Mouse (Mus musculus) liver, embryonic 13.5 days (tissue): Measurements from ENCODE around the gene Psors1c2. TPM values are rescaled to one million over a fixed set of nuclear protein-coding genes. Genes with fewer than 3 reads are reported as not detected.

Experiments
- ATAC-seq: fragments of 200-750 bp; cut with Nextera tagmentation; 2 replicates; pipeline ENCODE4 v1.8.0; 2017; ENCODE audit warnings: low read depth, mild to moderate bottlenecking, moderate number of reproducible peaks, moderate library complexity
- DNase-seq: peaks from one replicate; pipeline ENCODE4 v3.0.0; 2022
- H3K27ac ChIP-seq: fragments of 300-500 bp; sonication (generic); 2 replicates; pipeline ENCODE4 v1.5.1; 2015; ENCODE audit warnings: moderate library complexity, mild to moderate bottlenecking, inconsistent platforms
- H3K27me3 ChIP-seq: fragments of 300-500 bp; sonication (generic); 2 replicates; pipeline ENCODE4 v1.6.1; 2015; ENCODE audit warnings: mild to moderate bottlenecking, inconsistent platforms
- H3K36me3 ChIP-seq: fragments of 300-500 bp; sonication (generic); 2 replicates; pipeline ENCODE4 v1.6.1; 2015; ENCODE audit warnings: mild to moderate bottlenecking, inconsistent platforms
- H3K4me1 ChIP-seq: fragments of 300-500 bp; sonication (generic); replicated peaks from 2 replicates; pipeline ENCODE4 v1.6.1; 2015; ENCODE audit warnings: inconsistent platforms
- H3K4me2 ChIP-seq: fragments of 300-500 bp; sonication (generic); 2 replicates; pipeline ENCODE4 v1.6.1; 2015; ENCODE audit warnings: inconsistent platforms, mild to moderate bottlenecking, moderate library complexity
- H3K4me3 ChIP-seq: fragments of 300-500 bp; sonication (generic); replicated peaks from 2 replicates; pipeline ENCODE4 v1.5.1; 2015; ENCODE audit warnings: mild to moderate bottlenecking, inconsistent platforms
- H3K9ac ChIP-seq: fragments of 300-500 bp; sonication (generic); 2 replicates; pipeline ENCODE4 v1.6.1; 2015; ENCODE audit warnings: mild to moderate bottlenecking, inconsistent platforms
- H3K9me3 ChIP-seq: fragments of 300-500 bp; sonication (generic); replicated peaks from 2 replicates; pipeline ENCODE4 v1.6.1; 2016; ENCODE audit warnings: inconsistent platforms
- WGBS: fragments of 180-500 bp; shearing (Covaris S2); methylation state at CpG from one replicate; pipeline ENCODE4 v1.1.7; 2015; ENCODE audit not compliant: insufficient replicate concordance; 5-methylcytosine and 5-hydroxymethylcytosine counted together
- polyA plus RNA-seq: library from polyadenylated mRNA; unstranded; fragments of >200 nt; fragmentation: Nextera tagmentation; extraction: Ambion mirVana; gene quantifications from 2 replicates; pipeline ENCODE4 v1.2.1, GENCODE M21; 2015

Gene Psors1c2
- polyA plus RNA-seq, 1 experiment from 2014 or later, result 0.12 TPM

DNA sequence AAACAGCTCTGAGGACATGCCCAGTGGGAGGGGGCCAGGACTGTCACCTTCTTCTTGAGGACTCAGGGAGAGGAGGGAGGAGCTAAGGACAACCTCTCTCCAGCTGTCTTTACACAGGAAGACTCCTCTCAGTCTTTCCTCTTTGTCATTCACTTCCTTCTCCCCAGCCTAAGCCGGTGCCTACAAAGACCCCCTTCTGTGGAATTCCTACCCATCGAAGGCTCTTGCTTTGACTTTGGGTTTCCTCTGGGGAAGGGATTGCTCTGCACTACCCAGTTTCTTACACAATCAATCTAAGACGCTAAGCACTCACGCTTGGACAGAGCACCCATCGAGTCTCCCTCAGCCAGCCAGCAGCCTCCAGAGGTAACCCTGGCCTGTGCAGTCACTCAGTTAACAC is 15.6 kb downstream of the Psors1c2 start:
- DNase-seq, result no peak
- 23% methylated on average over 5 of the region's 5 CpGs for WGBS
- Histone ChIP-seq H3K9me3 (no peaks in the 10 kb centered on the region), H3K27me3 (no peaks in the 10 kb centered on the region), H3K4me3 (no peak overlapping the region), H3K36me3 (no peaks in the 10 kb centered on the region), H3K4me2 (no peak overlapping the region), H3K9ac (no peak overlapping the region), H3K4me1 (no peaks in the 10 kb centered on the region), H3K27ac (no peak overlapping the region)
- ATAC-seq, result no peak

- Histone ChIP-seq H3K36me3 (no peaks in the 10 kb centered on the region), H3K4me1 (no peaks in the 10 kb centered on the region), H3K9ac (no peak overlapping the region), H3K4me3 (no peak overlapping the region), H3K27me3 (no peaks in the 10 kb centered on the region), H3K9me3 (no peaks in the 10 kb centered on the region), H3K4me2 (no peak overlapping the region), H3K27ac (peak overlapping the region; percentile 10; the same call in 1 of the 2 replicates)
- no peak for DNase-seq
- 40% methylated on average over 15 of the region's 15 CpGs for WGBS
- ATAC-seq, result no peak
These were observed 16.6 kb downstream of the Psors1c2 start for GRCm38 (mm10) chr17:35549437-35550142.

DNA sequence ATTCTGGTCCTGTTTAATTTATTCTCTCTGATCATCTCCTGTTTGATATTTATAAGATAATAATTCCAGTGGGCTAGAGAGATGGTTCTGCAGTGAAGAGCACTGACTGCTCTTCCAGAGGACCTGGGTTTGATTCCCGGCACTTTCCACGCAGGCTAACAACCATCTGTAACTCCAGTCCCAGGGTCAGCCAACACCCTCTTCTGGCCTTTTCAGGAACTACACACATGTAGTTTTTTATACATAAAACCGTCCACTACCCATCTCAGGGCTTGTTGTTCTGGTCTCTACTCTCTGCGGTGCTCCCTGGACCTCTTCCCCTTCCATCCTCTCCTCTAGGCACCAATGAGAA is 17.1 kb downstream of the Psors1c2 start:
- H3K9ac ChIP-seq, result no peak overlapping the region
- 75% methylated on average over 4 of the region's 4 CpGs for WGBS

GRCm38 (mm10) chr17:35550871-35551270 is 17.9 kb downstream of the Psors1c2 start:
- DNase-seq (no peak), ATAC-seq (no peak)
- Histone ChIP-seq H3K9me3 (no peaks in the 10 kb centered on the region), H3K9ac (no peak overlapping the region), H3K4me3 (no peak overlapping the region), H3K36me3 (no peaks in the 10 kb centered on the region), H3K27ac (no peak overlapping the region), H3K27me3 (no peaks in the 10 kb centered on the region), H3K4me2 (no peak overlapping the region), H3K4me1 (no peaks in the 10 kb centered on the region)
- 46% methylated on average over 8 of the region's 8 CpGs for WGBS

More for the DNA sequence above, 17.1 kb downstream of the Psors1c2 start:
- DNase-seq (no peak), ATAC-seq (no peak)
- Histone ChIP-seq H3K4me2 (no peak overlapping the region), H3K4me3 (no peak overlapping the region), H3K27me3 (no peaks in the 10 kb centered on the region), H3K4me1 (no peaks in the 10 kb centered on the region), H3K27ac (no peak overlapping the region), H3K36me3 (no peaks in the 10 kb centered on the region), H3K9me3 (no peaks in the 10 kb centered on the region)

GRCm38 (mm10) chr17:35551881-35552414 is 18.9 kb downstream of the Psors1c2 start, which contains the start of gene Cdsn:
TSS of gene Cdsn (plus strand) at chr17:35552128.
- H3K4me3 ChIP-seq, result no peak within 1 kb of the TSS
- no peak within 1 kb of the TSS for H3K27ac ChIP-seq
- H3K9ac ChIP-seq, result no peak within 1 kb of the TSS
- H3K36me3 ChIP-seq, result no peaks in the 10 kb centered on the region
- DNase-seq, result no peak
- no peak for ATAC-seq
- no peaks in the 10 kb centered on the region for H3K27me3 ChIP-seq
- WGBS, result 71% methylated on average over 10 of the region's 10 CpGs
- no peak within 1 kb of the TSS for H3K4me2 ChIP-seq
- H3K4me1 ChIP-seq, result no peaks in the 10 kb centered on the region
- no peaks in the 10 kb centered on the region for H3K9me3 ChIP-seq

DNA sequence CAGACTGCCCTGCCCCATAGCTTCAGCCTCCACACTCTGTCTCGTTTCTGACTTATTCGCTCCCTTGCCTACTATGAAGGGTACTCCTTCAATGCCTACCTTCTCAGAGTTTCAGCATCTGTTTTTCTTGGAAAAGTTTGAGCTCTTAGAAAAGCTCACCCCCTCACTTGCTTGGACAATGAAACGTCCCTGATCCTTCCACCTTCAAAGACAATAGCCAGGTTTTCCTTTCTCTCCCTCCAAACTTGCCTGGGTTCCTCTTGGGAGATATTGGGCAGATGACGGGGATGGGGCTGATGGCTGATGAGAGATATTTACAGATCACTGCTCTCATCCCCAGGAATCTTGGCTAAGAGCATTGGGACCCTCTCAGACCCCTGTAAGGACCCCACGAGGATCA is 21.3 kb downstream of the Psors1c2 start:
- 61% methylated on average over 5 of the region's 5 CpGs for WGBS
- Histone ChIP-seq H3K27me3 (no peaks in the 10 kb centered on the region), H3K4me3 (no peak overlapping the region), H3K9ac (no peak overlapping the region), H3K27ac (no peak overlapping the region), H3K4me2 (no peak overlapping the region), H3K36me3 (no peaks in the 10 kb centered on the region), H3K4me1 (no peaks in the 10 kb centered on the region), H3K9me3 (no peaks in the 10 kb centered on the region)
- no peak for ATAC-seq
- DNase-seq, result no peak

DNA sequence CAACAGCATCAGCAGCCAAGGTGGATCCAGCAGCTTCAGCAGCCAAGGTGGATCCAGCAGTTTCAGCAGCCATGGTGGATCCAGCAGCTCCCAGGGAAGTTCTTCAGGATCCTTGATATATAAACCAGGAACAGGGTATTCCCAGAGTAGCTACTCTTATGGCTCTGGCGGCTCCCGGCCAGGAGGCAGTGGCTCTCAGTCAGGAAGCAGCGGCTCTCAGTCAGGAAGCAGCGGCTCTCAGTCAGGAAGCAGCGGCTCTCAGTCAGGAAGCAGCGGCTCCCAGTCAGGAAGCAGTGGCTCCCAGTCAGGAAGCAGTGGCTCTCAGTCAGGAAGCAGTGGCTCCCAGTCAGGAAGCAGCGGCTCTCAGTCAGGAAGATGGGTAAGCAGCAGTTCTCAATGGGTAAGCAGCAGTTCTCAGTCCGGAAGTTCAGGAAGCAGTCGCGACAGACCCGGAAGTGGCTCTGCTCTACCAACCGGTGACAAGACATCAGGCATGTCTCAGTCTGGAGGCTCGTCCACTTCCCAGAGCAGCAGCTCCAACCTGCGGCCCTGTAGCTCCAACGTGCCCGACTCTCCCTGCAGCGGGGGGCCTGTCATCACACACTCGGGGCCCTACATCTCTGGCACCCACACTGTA is 21.9 kb downstream of the Psors1c2 start:
- H3K4me2 ChIP-seq, result no peak overlapping the region
- H3K36me3 ChIP-seq, result no peaks in the 10 kb centered on the region
- DNase-seq (no peak), ATAC-seq (no peak)
- no peaks in the 10 kb centered on the region for H3K27me3 ChIP-seq
- no peaks in the 10 kb centered on the region for H3K4me1 ChIP-seq
- no peak overlapping the region for H3K4me3 ChIP-seq
- H3K27ac ChIP-seq, result no peak overlapping the region
- no peak overlapping the region for H3K9ac ChIP-seq
- H3K9me3 ChIP-seq, result no peaks in the 10 kb centered on the region
- WGBS, result 71% methylated on average over 18 of the region's 18 CpGs

- no peak overlapping the region for H3K9ac ChIP-seq
- ATAC-seq, result no peak
- WGBS, result 73% methylated on average over 13 of the region's 13 CpGs
- H3K36me3 ChIP-seq, result no peaks in the 10 kb centered on the region
- no peak overlapping the region for H3K4me2 ChIP-seq
- no peaks in the 10 kb centered on the region for H3K9me3 ChIP-seq
- no peaks in the 10 kb centered on the region for H3K4me1 ChIP-seq
- H3K4me3 ChIP-seq, result no peak overlapping the region
- no peak overlapping the region for H3K27ac ChIP-seq
- no peak for DNase-seq
- H3K27me3 ChIP-seq, result no peaks in the 10 kb centered on the region
These were observed 23.3 kb downstream of the Psors1c2 start for GRCm38 (mm10) chr17:35556186-35556765.

DNA sequence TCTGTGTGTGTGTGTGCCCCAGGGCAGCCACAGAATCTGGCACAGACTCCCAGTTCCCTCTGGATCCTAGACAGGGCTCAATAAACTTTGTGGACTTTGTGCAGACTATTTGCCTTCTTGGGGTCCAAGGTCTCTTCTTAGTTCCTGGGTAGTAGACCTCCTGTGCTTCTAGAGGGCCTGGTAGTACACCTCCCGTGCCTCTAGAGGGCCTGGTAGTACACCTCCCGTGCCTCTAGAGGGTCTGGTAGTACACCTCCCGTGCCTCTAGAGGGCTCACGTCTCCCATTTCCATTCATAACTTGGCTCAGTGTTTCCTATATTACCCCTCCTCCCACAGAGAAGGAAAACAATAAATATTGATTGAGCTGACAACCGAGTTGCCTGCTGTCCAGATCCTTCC is 23.8 kb downstream of the Psors1c2 start:
- WGBS, result 26% methylated on average over 5 of the region's 5 CpGs
- H3K9me3 ChIP-seq, result no peaks in the 10 kb centered on the region
- no peaks in the 10 kb centered on the region for H3K27me3 ChIP-seq
- no peak overlapping the region for H3K27ac ChIP-seq
- DNase-seq (no peak), ATAC-seq (no peak)
- H3K4me2 ChIP-seq, result no peak overlapping the region
- H3K4me3 ChIP-seq, result no peak overlapping the region
- H3K4me1 ChIP-seq, result no peaks in the 10 kb centered on the region
- H3K9ac ChIP-seq, result no peak overlapping the region
- no peaks in the 10 kb centered on the region for H3K36me3 ChIP-seq

- no peaks in the 10 kb centered on the region for H3K36me3 ChIP-seq
- no peak for ATAC-seq
- H3K27ac ChIP-seq, result no peak overlapping the region
- H3K27me3 ChIP-seq, result no peaks in the 10 kb centered on the region
- no peak overlapping the region for H3K9ac ChIP-seq
- no peaks in the 10 kb centered on the region for H3K9me3 ChIP-seq
- H3K4me1 ChIP-seq, result no peaks in the 10 kb centered on the region
- no peak overlapping the region for H3K4me2 ChIP-seq
- WGBS, result 63% methylated on average over 9 of the region's 9 CpGs
- H3K4me3 ChIP-seq, result no peak overlapping the region
- no peak for DNase-seq
These were observed 24.4 kb downstream of the Psors1c2 start for GRCm38 (mm10) chr17:35557351-35557750.

- WGBS, result 35% methylated on average over 8 of the region's 8 CpGs
- ATAC-seq, result no peak
These were observed 25.2 kb downstream of the Psors1c2 start for GRCm38 (mm10) chr17:35558216-35558615.

More at GRCm38 (mm10) chr17:35558216-35558615, 25.2 kb downstream of the Psors1c2 start:
- H3K4me2 ChIP-seq, result no peak overlapping the region
- no peak overlapping the region for H3K9ac ChIP-seq
- no peaks in the 10 kb centered on the region for H3K9me3 ChIP-seq
- H3K36me3 ChIP-seq, result no peaks in the 10 kb centered on the region
- H3K27me3 ChIP-seq, result 0 out of 2 replicates have a peak, but pooled peaks cover 3% of the 10 kb centered on the region
- H3K4me1 ChIP-seq, result no peaks in the 10 kb centered on the region
- no peak for DNase-seq
- H3K4me3 ChIP-seq, result no peak overlapping the region
- no peak overlapping the region for H3K27ac ChIP-seq
